Mouse (Mus musculus) intestine, embryonic 15.5 days (tissue): Measurements from ENCODE around the gene Mien1. TPM values are rescaled to one million over a fixed set of nuclear protein-coding genes. Genes with fewer than 3 reads are reported as not detected.

Source experiments
- ATAC-seq: fragments of 200-750 bp; cut with Nextera tagmentation; 2 replicates; pipeline ENCODE4 v1.8.0; 2017; ENCODE audit warnings: moderate TSS enrichment, moderate library complexity
- H3K27ac ChIP-seq: fragments of 300-500 bp; sonication (generic); 2 replicates; pipeline ENCODE4 v1.5.1; 2015; ENCODE audit warnings: mild to moderate bottlenecking, inconsistent platforms
- H3K27me3 ChIP-seq: fragments of 300-500 bp; sonication (generic); replicated peaks from 2 replicates; pipeline ENCODE4 v1.6.1; 2015; ENCODE audit warnings: inconsistent platforms
- H3K36me3 ChIP-seq: fragments of 300-500 bp; sonication (generic); 2 replicates; pipeline ENCODE4 v1.6.1; 2015; ENCODE audit warnings: inconsistent platforms
- H3K4me1 ChIP-seq: fragments of 300-500 bp; sonication (generic); replicated peaks from 2 replicates; pipeline ENCODE4 v1.6.1; 2015; ENCODE audit warnings: inconsistent platforms
- H3K4me2 ChIP-seq: fragments of 300-500 bp; sonication (generic); replicated peaks from 2 replicates; pipeline ENCODE4 v1.6.1; 2015; ENCODE audit warnings: mild to moderate bottlenecking, inconsistent platforms
- H3K4me3 ChIP-seq: fragments of 300-500 bp; sonication (generic); replicated peaks from 2 replicates; pipeline ENCODE4 v1.5.1; 2015; ENCODE audit warnings: inconsistent platforms
- H3K9ac ChIP-seq: fragments of 300-500 bp; sonication (generic); 2 replicates; pipeline ENCODE4 v1.6.1; 2015; ENCODE audit warnings: inconsistent platforms
- H3K9me3 ChIP-seq: fragments of 300-500 bp; sonication (generic); 2 replicates; pipeline ENCODE4 v1.6.1; 2016; ENCODE audit warnings: inconsistent platforms
- WGBS: fragments of 180-500 bp; shearing (Covaris S2); methylation state at CpG from one replicate; pipeline ENCODE4 v1.1.7; 2015; 5-methylcytosine and 5-hydroxymethylcytosine counted together
- polyA plus RNA-seq: library from polyadenylated mRNA; unstranded; fragments of >200 nt; fragmentation: Nextera tagmentation; extraction: Ambion mirVana; gene quantifications from 2 replicates; pipeline ENCODE4 v1.2.1, GENCODE M21; 2015

Mien1 gene
- polyA plus RNA-seq, 1 experiment from 2014 or later: 202 TPM

DNA sequence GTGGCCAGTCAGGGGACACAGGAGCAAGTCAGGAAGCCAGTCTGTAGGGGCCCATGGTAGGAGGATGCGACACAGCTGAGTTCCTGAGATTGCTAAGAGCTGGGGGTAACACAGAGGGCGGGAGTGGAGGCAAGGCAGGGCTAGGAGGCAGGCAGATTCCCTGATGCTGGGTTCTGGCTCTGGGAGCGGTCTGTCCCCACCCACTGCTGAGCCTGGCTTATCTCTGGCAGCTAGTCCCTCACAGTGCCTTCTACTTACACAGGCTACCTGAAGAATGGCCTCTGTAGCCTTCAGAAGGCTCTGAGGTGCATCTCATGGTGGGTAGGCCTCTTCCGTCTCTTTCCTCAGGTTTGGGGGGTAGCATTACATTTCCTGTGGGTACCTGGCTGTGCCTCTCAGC is 46.1 kb downstream of the Mien1 start:
- Histone ChIP-seq H3K9ac (peak overlapping the region; percentile 23; the same call in 1 of the 2 replicates), H3K4me1 (peaks cover 34% of the 10 kb centered on the region)

DNA sequence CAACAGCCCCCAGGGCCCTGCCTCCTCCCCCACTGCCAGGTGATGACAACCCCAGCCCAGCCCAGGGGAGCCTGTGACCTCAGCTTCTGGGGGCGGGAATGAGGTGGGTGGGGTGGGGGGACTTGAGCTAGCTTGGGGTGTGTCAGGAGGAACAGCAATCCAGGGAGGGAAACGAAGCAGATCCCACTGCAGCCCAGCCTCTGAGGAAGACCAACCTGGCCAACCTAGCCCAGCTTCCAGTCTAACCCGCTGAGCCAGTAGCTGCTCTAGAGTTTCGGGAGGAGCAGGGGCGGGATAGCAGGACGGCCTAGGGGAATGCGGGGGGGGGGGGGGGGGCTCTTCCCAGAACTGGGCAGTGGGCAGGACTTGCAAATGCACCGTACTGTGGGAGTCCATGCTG is 46.8 kb downstream of the Mien1 start:
- Histone ChIP-seq H3K36me3 (no peaks in the 10 kb centered on the region), H3K9ac (peak overlapping the region; percentile 23; the same call in 1 of the 2 replicates), H3K9me3 (no peaks in the 10 kb centered on the region), H3K27ac (peak overlapping the region; percentile 86), H3K4me3 (no peak overlapping the region), H3K4me1 (peaks cover 34% of the 10 kb centered on the region), H3K4me2 (0 out of 2 replicates have a peak overlapping the region, but pooled peaks have one; percentile 17), H3K27me3 (peaks cover 14% of the 10 kb centered on the region)
- ATAC-seq: 0 out of 2 replicates have a peak, but pooled peaks have one; percentile 11
- 16% methylated on average over 7 of the region's 8 CpGs for WGBS

More for the DNA sequence above, 46.1 kb downstream of the Mien1 start:
- WGBS: 46% methylated on average over 4 of the region's 4 CpGs
- H3K9me3 ChIP-seq: no peaks in the 10 kb centered on the region
- peak; percentile 35; the same call in 1 of the 2 replicates for ATAC-seq
- H3K36me3 ChIP-seq: 0 out of 2 replicates have a peak, but pooled peaks cover 4% of the 10 kb centered on the region
- H3K4me3 ChIP-seq: no peak overlapping the region
- peak overlapping the region; percentile 86 for H3K27ac ChIP-seq
- peaks cover 7% of the 10 kb centered on the region for H3K27me3 ChIP-seq
- peak overlapping the region; percentile 17 for H3K4me2 ChIP-seq

- no peak overlapping the region for H3K4me3 ChIP-seq
- H3K27me3 ChIP-seq: peaks cover 27% of the 10 kb centered on the region
- WGBS: 79% methylated on average over 12 of the region's 12 CpGs
- H3K4me2 ChIP-seq: no peak overlapping the region
- H3K9ac ChIP-seq: no peak overlapping the region
- H3K4me1 ChIP-seq: peaks cover 34% of the 10 kb centered on the region
- no peak overlapping the region for H3K27ac ChIP-seq
- H3K36me3 ChIP-seq: no peaks in the 10 kb centered on the region
- no peaks in the 10 kb centered on the region for H3K9me3 ChIP-seq
- ATAC-seq: no peak
Measured at GRCm38 (mm10) chr11:98390141-98390540, 48.6 kb downstream of the Mien1 start.

DNA sequence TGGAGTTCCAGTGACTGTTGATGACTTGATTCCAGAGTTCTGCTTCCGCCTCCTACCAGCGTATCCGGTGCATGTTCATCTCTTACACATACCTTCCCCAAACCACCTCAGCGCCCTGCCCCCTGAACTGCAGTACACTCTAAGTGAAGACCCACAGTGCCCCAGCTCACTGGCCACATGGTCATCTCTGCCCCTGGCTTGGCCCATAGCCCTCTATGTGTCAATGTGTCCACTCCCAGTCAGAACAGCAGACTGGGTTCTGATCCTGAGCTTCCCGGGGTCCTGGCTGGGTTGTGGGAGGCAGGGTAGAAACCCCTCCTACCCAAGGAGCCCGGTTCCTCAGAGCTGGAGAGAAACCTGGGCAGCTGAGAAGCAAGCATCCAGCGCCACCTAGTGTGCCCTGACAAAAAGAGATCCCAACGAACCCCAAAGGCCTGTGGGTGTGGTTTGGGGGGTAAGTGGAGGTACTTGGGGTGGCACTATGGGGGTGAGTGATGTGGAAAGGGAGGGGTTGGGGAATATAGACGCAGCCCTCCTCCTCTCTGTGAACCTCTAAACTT is 49.5 kb downstream of the Mien1 start:
- H3K9me3 ChIP-seq: no peaks in the 10 kb centered on the region
- ATAC-seq: no peak
- no peak overlapping the region for H3K27ac ChIP-seq
- no peak overlapping the region for H3K9ac ChIP-seq
- peaks cover 29% of the 10 kb centered on the region for H3K4me1 ChIP-seq
- H3K36me3 ChIP-seq: no peaks in the 10 kb centered on the region
- WGBS: 28% methylated on average over 9 of the region's 9 CpGs
- no peak overlapping the region for H3K4me2 ChIP-seq
- peaks cover 27% of the 10 kb centered on the region for H3K27me3 ChIP-seq
- no peak overlapping the region for H3K4me3 ChIP-seq

DNA sequence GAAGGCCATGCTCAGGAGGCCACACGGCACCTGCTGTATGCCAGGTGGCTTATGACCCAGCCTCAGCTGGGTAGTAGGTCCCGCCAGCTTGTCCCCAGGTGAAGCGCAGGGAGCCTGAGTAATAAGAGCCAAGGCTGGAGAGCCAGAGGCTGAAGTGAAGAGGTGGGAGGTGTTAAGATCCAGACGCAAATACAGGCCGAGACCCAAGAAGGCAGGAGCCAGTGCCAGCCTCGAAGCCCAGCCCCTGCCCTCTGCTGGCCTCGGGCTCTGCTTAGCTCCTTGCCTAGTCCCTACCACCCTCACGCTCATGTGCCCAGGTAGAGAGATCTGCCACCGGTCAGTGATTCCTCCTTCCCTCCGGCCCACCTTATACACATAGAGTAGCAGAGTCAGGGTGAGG is 50.5 kb downstream of the Mien1 start:
- Histone ChIP-seq H3K4me1 (peaks cover 19% of the 10 kb centered on the region), H3K27me3 (peaks cover 30% of the 10 kb centered on the region), H3K9me3 (no peaks in the 10 kb centered on the region), H3K36me3 (no peaks in the 10 kb centered on the region), H3K4me2 (no peak overlapping the region), H3K27ac (no peak overlapping the region), H3K4me3 (no peak overlapping the region), H3K9ac (no peak overlapping the region)
- 74% methylated on average over 10 of the region's 10 CpGs for WGBS
- ATAC-seq: no peak

Other genes with a start within 250 kb of the Mien1 start
- gene Med1, start 245.7 kb downstream of the Mien1 start, polyA plus RNA-seq: 53.6 and 63.0 TPM in 2 replicates
- gene Cdk12, start 235.9 kb downstream of the Mien1 start, polyA plus RNA-seq: 8.5 and 9.4 TPM in 2 replicates
- gene Neurod2, start 109.3 kb downstream of the Mien1 start, polyA plus RNA-seq: 0.09 TPM in 2 replicates
- gene Ppp1r1b, start 90.6 kb downstream of the Mien1 start, polyA plus RNA-seq: 52.2 and 68.9 TPM in 2 replicates
- gene Stard3, start 80.6 kb downstream of the Mien1 start, polyA plus RNA-seq: 39.4 and 39.7 TPM in 2 replicates
- gene Tcap, start 55.2 kb downstream of the Mien1 start, polyA plus RNA-seq: 0.25 TPM in 1 of 2 replicates, not detected in the other
- gene Pnmt, start 52.5 kb downstream of the Mien1 start, polyA plus RNA-seq: 0.19 TPM in 1 of 2 replicates, not detected in the other
- gene Pgap3, start 38.5 kb downstream of the Mien1 start, polyA plus RNA-seq: 15.5 and 16.7 TPM in 2 replicates
- gene Erbb2, start 26.5 kb downstream of the Mien1 start, polyA plus RNA-seq: 31.9 and 35.1 TPM in 2 replicates
- 71.0 and 73.7 TPM in 2 replicates for gene Grb7, start 7.4 kb upstream of the Mien1 start, polyA plus RNA-seq
- gene Ikzf3, start 107.0 kb upstream of the Mien1 start, polyA plus RNA-seq: 0.21 and 0.24 TPM in 2 replicates
- gene Zpbp2, start 112.1 kb upstream of the Mien1 start, polyA plus RNA-seq: 0.53 and 0.60 TPM in 2 replicates
- gene Ormdl3, start 148.4 kb upstream of the Mien1 start, polyA plus RNA-seq: 50.5 and 55.2 TPM in 2 replicates
- gene Lrrc3c, start 159.3 kb upstream of the Mien1 start, polyA plus RNA-seq: not detected in 2 replicates
- 0.99 and 1.0 TPM in 2 replicates for gene Gm12355, start 186.7 kb upstream of the Mien1 start, polyA plus RNA-seq
- gene Gsdma3, start 187.4 kb upstream of the Mien1 start, polyA plus RNA-seq: not detected in 2 replicates
- gene Gsdma2, start 207.8 kb upstream of the Mien1 start, polyA plus RNA-seq: 0.20 and 0.21 TPM in 2 replicates
- 0.10 TPM in 1 of 2 replicates, not detected in the other for gene Gsdma, start 225.4 kb upstream of the Mien1 start, polyA plus RNA-seq
- 195 and 202 TPM in 2 replicates for gene Psmd3, start 243.6 kb upstream of the Mien1 start, polyA plus RNA-seq